Mouse (Mus musculus) adrenal gland, adult 8-10 months (tissue): ENCODE results near the gene Atad3a. TPM values are rescaled to one million over a fixed set of nuclear protein-coding genes. Genes with fewer than 3 reads are reported as not detected.
"Not testable (repeated sequence)": the region's sequence is repeated elsewhere in the genome, so short reads cannot be mapped to it uniquely, and the experiment has no call there.

Experiments
- DNase-seq: peaks from one replicate; pipeline ENCODE4 v3.0.0; 2022
- total RNA-seq, 4 experiments: library from RNA; stranded (reverse); gene quantifications; 2 replicates each; pipeline ENCODE4 v1.2.4; 2022

Atad3a gene
- total RNA-seq, 4 experiments from 2014 or later, result 69.5 to 90.1 (median 77.6) TPM

GRCm38 (mm10) chr4:155774971-155775740, 14.3 kb upstream of the Atad3a start:
- DNase-seq, result no peak

DNA sequence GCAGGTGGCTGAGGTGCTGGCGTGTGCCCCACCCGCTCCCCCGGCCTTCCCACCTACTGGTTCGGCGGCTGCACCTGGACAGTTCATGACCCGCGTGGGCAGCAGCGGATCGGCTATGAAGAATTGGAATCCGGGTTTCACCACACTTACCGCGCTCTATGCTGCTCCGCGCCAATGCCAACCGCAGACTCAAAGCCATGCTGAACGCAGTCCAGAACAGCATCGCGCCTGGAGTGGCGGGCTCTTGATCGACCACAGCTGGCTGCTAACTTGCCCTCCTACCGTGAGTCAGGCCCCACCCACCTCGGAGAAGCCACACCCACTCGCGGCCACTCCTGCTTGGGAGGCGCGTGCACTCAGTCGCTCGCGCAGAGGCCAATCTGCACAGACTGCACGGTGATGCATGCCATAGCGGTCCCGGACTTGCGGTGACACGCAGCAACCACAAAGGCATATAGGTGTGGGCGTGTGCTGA, 13.4 kb upstream of the Atad3a start, which contains the start of gene Vwa1:
Gene Vwa1, minus strand, starts transcription at position 419 of the 475 bp plus-strand sequence.
- peak; percentile 84 for DNase-seq

DNA sequence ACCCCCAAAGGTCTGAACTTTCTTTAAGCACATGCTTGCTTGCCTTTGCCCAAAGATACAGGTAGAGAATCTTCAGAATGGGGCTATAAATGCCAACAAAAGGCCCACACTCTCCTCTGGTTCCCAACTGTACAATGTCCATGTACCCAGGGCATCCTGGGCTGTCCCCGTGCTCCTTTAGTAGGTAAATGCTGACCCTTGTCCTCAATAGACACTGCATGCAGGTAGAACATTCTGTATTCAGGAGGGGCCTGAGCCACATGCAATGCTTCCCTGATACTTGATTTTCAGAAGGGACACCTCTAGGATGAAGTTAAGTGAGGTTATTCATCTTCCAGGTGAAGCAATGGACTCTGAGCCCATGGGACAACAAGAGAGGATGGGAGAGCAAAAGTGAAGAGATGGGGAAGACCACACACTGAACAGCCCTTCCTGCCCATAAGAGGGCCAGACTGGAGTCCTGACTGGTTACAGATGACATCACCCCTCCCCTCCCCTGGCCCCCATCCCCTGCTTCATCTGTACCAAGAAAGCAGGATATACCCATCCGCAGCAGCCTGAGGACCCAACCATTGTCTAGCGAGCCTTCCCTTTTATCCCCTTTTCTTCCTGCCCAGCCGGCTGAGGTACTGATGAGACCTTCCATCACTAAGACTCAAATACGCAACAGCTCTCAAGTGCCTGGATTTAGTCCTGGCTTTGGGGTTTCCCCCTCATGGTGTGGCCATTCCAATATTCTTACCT, 12.6 kb upstream of the Atad3a start:
- no peak for DNase-seq

DNA sequence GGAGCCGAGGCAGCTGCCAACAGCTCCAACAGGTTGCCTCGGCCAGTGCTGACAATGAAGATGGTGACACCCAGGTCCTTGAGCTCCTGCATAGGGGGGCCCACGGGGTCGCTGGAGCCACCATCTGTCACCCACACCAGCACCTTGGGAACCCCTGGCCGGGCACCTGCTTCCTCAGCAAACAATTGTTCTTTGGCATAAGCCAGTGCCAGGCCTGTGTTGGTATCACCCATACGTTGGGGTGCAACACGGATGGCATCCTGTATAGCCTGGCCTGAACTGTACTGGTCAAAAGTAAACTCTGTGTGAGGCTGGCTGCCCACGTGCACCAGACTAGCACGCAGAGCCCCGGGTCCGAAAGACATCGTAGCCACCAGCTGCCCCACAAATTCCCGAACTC, 11.9 kb upstream of the Atad3a start:
- DNase-seq, result no peak

DNA sequence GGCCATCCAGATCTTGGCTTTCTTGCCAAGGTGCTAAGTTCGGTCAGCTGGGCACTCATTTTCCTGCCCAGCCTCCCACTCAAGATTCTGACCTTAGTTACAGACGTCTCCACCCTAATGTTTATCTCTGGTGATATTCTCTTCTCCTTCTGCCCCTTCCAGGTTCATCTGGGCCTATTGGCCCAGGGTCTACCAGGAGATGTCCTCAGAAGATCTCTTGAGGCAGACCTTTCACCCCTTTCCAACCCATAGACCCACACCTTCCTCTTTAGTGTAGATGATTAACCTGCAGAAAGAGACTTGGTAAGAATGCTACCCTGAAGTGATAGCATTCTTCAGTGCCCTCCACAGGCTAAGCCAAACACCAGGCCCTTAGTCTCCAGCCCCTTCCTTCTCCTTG, 10.8 kb upstream of the Atad3a start:
- DNase-seq, result no peak

DNA sequence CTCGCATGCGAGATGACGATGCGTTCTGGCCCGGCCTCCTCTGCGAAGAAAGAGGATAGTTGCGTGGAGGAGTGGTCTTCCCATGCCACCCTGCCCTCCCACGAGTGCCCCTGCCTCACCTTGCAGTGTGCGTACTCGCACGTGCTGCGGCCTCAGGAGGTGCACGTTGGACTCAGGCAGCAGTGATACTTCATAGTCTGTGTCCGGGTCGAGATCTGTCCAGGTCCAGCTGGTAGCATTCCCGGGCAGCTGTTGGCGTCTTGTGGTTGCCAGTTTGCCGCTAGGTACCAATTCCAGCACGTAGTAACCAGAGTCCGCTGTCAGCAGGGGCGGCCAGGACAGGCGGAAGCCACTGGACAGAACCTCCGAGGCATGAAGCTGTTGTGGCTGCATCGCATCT, 9.7 kb upstream of the Atad3a start:
- DNase-seq, result no peak

GRCm38 (mm10) chr4:155769880-155770512, 9.1 kb upstream of the Atad3a start:
- peak; percentile 86 for DNase-seq

- peak; percentile 49 for DNase-seq
Observed at GRCm38 (mm10) chr4:155769496-155769879, 8.6 kb upstream of the Atad3a start.

- no peak for DNase-seq
Observed at GRCm38 (mm10) chr4:155762357-155762756, 1.5 kb upstream of the Atad3a start.

DNA sequence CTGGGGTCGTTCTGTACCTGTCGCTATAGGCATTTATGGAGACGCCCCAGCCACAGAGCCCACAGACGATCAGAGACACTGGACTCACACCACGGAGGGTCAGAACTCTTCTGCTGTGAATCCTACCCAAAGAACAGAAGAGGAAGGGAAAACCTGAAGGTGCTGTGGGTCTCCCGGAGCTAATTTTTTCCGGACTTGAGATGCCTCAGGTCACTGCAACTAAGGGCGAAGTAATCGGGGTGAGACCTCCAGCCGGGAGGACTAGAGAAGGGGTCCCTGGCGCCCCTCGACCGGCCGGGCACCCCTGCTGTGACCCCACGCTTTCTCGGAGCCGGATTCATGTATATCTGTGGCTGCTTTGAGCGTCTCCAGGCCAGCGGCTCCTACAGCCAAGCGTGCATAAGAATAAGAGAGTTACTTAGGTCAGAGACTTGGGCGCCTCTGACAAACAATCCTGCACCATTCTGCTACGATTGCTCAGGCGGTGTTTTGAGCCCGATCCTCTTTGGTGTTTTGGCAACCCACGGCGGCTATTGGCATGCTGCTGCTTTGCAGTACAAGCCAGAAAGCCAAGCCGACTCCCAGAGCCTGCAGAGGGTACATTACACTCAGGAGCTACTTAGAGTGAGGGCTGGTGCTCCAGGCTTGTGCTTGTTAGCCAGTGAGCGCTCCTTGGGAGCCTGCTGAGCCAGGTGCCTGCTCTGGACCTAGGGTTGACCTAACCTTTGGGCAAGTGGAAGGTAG, 635 bp upstream of the Atad3a start:
- DNase-seq, result no peak

- DNase-seq, result no peak
Observed at GRCm38 (mm10) chr4:155759862-155760612, 856 bp downstream of the Atad3a start.

DNA sequence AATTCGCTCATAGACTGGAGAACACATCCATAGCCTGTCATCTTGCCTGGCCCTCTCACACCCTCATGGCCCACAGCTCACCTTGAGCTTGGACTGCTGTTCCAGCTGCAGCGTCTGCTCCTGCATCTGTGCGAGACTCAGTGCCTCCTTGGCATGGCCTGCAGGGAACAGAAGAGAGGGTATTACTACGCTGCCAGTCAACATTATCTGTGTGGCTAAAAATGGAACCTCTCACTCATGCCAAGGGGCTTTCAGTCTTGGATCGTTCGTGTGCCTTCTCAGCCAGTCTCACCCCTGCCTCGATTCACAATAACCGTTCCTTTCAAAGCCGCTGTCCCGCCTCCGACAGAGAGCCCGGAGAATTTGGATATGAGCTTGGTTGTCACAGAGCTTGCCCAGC, 3.9 kb downstream of the Atad3a start:
- no peak for DNase-seq

- no peak for DNase-seq
Observed at GRCm38 (mm10) chr4:155746575-155747490, 14.1 kb downstream of the Atad3a start.

DNA sequence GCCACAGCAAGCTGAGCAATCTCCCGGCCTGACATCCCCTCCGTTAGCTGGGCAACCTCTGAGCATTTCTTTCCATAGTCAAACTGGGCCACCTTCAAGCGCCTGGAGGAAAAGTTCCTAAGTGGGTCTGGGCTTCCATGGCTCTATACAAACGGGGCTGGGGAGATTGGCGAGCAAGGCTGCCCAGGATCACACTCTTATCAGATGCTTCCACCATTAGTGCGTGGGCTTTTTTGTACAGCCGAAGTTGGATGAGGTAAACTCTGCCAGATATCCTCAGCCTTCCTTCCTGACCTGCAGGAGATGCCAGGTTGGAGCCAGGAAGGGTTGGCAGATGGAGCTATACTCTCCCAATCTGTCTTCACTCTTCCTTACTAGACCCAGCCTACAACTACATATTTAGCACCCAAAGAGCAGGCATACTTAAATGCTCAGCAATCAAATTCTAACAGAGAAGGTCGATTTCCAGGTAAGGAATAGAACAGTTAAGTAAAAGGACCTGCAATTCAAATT, 14.8 kb downstream of the Atad3a start:
- DNase-seq, result no peak

DNA sequence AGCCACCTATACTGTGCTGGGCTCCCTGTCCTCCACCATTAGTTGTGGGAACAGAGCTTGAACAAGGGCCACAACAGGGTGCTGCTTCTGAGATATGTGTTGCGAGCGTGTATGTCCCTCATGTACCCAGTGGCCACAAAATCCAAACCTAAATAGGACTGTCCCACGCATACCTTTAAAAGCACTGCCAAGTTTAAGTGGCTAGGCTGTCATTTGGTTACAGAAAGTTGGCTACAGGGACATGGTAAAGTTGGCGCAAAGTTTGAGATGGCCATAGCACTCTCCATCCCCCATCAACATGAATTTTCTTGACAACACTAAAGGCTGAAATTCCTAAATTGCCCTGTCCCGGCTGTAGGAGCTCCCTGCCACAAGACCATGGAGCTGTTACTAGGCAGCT, 15.8 kb downstream of the Atad3a start:
- no peak for DNase-seq

DNA sequence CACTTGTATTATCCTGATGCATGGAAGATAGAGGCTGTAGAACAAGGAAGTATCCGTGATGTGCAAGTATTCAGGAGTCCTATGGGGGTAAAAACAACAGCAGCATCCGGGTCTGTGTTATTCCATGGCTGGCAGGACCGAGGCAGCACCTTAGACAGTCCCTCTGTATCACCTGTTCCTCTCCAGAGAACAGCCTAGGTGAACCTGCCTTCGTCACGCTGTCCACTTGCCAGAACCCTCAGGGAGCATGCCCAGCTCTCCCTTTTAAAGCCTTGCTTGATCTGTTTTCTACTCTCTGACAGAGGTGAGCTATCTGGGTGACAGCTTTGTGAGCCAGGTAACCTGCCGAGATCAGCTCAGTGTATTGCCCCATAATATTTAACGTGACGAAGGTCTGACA, 16.4 kb downstream of the Atad3a start:
- no peak for DNase-seq

GRCm38 (mm10) chr4:155742684-155743083, 18.2 kb downstream of the Atad3a start:
- no peak for DNase-seq

GRCm38 (mm10) chr4:155740681-155741080, 20.2 kb downstream of the Atad3a start:
- DNase-seq, result not testable (repeated sequence)

GRCm38 (mm10) chr4:155739741-155740636, 20.9 kb downstream of the Atad3a start:
- DNase-seq, result no peak
